Mouse (Mus musculus): ENCODE measurements around the gene Slirp. TPM values are rescaled to one million over a fixed set of nuclear protein-coding genes. Genes with fewer than 3 reads are reported as not detected.

The Slirp gene
- total RNA-seq (2021) = 100 to 1,000 TPM; 157 to 172 TPM

GRCm38 (mm10) chr12:87443700-87444122 is at the start of gene Slirp, which contains the start of gene Alkbh1:
Slirp (plus strand) TSS chr12:87443896.
Alkbh1 (minus strand) TSS chr12:87444017.
- DNase-seq = peak; percentile 92

DNA sequence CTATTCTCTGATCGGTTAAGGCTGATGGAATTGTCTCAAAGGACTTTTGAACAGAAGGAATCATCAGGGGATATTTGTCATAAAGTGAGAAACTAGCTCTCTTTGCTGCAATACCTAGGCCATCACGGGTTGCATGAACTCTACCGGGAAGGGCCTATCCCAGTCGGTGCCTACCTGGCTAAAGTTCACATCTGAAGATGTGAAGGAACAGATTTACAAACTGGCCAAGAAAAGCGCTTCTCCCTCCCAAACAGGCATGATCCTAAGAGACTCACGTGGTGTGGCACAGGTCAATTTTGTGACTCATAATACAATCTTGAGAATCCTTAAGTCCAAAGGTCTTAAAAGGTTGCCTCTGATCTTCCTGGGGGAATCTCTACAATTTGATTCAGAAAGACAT is 49.4 kb upstream of the Slirp start:
- no peak for DNase-seq

- no peak for DNase-seq
These were observed 46.6 kb upstream of the Slirp start for GRCm38 (mm10) chr12:87397126-87397525.

- DNase-seq = no peak
These were observed 45.8 kb upstream of the Slirp start for GRCm38 (mm10) chr12:87397811-87398417.

- DNase-seq = no peak
These were observed 44.4 kb upstream of the Slirp start for GRCm38 (mm10) chr12:87399119-87399819.

- DNase-seq = no peak
These were observed 41.8 kb upstream of the Slirp start for GRCm38 (mm10) chr12:87401883-87402282.

DNA sequence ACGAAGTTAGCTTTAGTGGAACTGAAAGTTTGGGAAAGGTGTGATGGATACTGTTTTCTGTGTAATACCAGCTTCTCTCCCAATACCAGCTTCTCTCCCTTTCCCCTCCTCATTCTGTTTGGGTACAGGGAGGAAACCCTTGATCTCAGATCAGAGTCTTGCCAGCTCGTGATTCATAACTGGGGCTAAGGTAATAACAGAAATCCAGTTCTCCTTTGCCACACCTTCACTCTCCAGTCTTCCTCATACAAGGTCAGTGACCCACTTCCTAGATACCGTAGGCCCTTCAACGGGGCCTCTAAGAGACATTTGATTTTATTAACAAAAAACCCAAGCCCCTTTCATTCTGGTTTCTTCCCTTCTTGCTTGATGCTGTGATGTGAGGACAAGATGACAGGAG is 38.5 kb upstream of the Slirp start:
- DNase-seq = no peak

- DNase-seq = no peak
These were observed 38.0 kb upstream of the Slirp start for GRCm38 (mm10) chr12:87405721-87406120.

DNA sequence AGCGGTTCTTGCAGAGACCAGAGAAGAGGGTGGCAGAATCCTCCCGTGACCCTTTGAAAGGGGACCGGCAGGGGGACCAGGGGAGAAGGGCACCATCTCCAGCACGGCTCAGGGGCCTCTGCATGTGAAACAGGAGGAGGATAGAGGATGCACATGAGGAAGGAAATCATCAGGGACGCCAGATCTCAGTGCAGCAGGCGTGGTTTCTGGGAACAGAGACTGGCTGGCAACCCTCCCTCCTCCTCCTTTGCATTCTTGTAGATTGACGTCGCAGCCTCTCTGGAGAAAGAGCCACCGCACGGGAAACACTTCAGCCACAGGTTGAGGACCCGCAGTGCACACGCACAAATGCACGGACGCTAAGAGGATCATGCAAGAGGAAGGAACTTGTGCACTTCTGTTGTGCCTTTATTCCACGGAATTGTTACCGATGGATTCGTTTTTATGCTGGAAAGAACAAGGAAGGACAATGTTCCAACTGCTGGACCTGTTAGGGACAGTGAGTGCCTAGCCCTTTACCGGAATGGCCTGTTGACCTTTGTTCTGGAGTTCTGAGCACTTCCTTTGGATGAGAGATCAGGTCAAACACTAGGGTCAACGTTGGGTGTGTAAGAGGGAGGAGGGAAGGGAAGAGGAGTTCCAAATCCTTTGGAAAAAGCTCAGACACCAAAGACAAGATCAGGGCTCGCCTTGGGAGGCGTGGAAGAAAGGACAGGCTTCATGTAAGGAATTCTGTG is 35.7 kb upstream of the Slirp start:
- peak; percentile 63 for DNase-seq

DNA sequence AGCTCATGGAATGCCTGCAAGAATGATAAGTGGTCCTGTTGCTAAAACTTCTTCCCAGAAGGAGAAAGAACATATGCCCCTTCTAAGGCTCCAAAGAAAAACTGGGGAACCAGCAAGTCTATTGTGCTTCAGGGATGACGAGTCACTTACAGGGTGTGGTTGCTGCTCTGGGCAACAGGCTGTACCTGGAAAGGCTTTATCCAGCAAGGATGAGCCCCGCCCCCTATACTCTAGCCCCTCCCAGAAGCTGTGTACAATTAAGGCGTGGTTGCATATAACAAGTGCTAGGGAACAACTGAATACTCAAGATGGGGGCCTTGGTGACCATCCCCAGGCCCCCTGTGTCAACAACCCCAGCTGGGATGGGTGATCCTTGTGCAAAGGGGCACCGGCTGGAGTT is 34.6 kb upstream of the Slirp start:
- no peak for DNase-seq

GRCm38 (mm10) chr12:87410999-87411398 is 32.7 kb upstream of the Slirp start:
- DNase-seq = peak; percentile 22

DNA sequence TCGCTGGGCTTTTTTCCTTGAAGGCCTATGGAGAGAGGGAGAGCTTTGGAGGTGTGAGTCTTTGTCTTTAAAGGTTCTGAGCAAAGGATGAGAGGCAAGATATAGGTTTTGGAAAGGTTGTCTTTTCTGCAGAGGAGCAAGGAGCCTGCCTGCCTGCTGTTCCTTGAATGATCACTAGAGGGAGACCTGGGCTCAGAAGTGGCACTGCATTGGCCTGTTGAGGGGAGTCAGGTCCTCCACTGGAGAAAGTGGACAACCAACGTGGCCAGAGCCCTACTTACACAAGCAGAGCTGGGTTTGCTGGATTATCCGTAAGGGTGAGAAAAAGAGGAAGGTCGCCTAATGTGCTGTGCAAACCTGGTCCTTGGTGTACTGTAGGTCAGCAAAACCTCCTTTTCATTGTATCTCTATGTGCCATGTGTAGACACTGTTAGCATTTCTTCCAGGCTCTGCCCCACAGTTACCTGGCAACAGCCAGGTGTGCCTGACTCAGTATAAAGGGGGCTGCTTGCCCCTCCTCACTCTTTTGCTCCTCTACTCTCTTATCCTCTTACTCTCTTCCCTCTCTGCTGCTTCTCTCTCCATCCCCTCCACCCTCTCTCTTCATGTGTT is 30.4 kb upstream of the Slirp start:
- DNase-seq = peak; percentile 83

DNA sequence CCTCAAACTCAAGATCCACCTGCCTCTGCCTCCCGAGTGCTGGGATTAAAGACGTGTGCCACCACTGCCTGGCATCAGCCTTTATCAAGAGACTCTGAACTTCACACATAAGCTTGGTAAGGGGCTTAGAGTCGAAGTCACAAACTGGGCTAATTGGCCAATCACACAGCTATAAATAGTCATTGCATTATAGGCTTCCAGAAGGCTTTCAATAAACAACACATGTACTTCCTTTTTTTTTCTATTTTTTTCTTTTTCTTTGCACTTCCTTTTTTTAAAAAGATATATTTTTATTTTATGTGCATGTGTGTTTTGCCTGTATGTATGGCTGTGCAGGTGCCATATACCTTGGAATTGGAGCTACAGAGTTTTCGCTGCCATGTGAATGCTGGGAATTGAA is 28.3 kb upstream of the Slirp start:
- DNase-seq = no peak

DNA sequence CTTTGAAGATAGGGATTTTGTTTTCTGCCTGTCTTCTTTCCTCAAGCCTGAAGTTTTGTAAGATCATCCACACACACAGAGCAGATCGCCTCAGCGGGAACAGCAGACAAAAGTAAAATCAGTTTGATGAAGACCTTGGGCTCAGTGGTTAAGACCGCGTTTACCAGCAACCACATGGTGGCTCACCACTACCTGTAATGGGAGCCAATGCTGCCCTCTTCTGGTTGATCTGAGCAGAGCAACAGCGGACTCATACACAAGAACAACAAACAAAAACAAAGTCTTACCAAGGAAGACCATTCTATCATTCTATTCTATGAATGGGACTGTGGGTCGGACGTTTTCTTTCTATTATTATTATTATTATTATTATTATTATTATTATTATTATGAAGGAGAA is 27.0 kb upstream of the Slirp start:
- peak; percentile 75 for DNase-seq

DNA sequence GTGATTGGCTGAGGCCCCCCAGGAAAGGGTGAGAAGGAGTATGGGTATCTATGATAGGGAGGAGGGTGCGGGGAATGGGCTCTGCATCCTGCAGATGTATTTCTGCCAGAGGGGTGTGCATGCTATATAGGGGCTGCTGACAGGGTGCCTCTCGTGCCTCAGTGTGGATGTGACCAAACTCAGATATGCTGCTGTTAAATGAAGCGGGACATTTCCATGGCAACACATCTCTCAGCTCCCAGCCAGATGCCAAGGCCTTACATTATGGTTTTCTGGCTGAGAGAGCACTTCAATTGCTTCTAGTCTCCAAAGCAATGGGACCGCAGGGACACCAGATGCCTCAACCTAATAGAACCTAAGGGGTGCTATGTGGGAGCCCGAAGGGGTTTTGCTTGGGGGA is 24.8 kb upstream of the Slirp start:
- DNase-seq = no peak

DNA sequence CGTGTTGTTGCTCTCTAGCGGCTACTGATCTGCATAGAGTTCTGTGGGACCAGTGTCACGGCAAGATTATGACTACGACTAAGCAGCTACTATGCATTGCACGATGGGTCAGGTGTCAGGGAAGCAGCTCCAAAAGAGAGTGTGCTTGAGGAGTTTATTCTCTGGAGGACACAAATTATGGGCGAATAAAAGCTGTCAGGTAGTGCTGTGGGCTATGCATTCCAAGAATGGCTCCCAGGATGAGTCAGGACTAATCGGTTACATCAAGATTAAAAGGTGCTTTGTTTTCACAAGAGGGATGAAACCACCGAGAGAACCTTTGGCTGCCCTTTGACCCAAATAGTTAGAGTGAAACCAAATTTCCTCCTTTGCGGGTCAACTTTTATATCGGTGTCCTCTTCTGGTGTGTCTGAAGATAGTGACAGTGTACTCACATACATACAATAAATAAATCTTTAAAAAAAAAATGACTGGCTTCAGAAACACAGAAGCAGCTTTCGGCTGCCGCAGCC is 23.7 kb upstream of the Slirp start:
- DNase-seq = no peak

GRCm38 (mm10) chr12:87421708-87422507 is 21.8 kb upstream of the Slirp start:
- DNase-seq = no peak

DNA sequence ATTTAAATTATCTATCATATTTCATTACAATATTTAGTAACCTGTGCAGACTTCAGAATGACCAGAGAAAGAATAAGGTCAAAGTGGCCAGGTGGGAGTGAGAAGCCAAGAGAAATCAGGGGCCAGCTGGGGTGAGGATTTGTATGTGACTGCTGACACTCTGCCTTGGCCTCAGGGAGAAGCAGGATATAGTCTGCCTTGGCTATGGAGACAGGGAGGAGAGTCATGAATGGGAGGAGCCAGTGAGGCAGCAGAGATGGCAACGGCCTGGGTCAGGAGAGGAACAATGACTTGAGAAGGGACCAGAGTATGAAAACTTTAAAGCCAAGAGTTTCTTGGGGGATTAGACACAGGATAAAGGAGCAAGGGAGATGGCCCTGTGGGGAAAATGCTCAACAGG is 20.0 kb upstream of the Slirp start:
- no peak for DNase-seq

GRCm38 (mm10) chr12:87424516-87424915 is 19.2 kb upstream of the Slirp start:
- no peak for DNase-seq

- DNase-seq = no peak
These were observed 17.2 kb upstream of the Slirp start for GRCm38 (mm10) chr12:87426354-87427031.

GRCm38 (mm10) chr12:87428295-87428694 is 15.4 kb upstream of the Slirp start:
- no peak for DNase-seq

All from heart, postnatal 4 days (tissue).